Mouse (Mus musculus): Measurements from ENCODE around the gene Nop9.

GRCm38 (mm10) chr14:55782361-55782960 is 37.0 kb downstream of the Nop9 start:
- TF ChIP-seq EP300 (IDR thresholded peaks at IDR 0.05; ENCODE audit: low read depth) (no peak), CTCF (IDR thresholded peaks at IDR 0.05; ENCODE audit: low read depth) (no peak)
